In the genomic region with DNA sequence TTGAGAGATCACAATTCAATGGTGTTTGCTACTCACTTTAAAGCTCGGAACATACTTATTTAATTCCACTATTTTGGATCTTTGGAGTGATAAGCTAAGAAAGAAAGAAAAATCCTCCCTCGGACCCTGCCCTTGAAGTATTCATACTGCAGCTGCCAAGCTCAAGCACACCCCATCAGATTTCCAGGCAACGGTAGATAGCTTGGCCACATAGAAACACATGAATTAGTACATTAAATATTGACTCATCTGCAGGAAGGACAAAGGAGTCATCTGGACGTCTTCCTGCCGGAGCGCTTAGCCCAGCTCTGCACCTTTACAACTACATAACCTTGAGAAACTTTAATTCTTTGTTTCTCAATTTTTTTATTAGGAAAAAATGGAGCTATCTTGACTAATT, we compare ENCODE assay signal across 28 mouse cellular contexts.
"Had no signal": no experiment of that assay in that cellular context is flagged by ENCODE, and none has a peak within 500 bp of the region (broad histone marks: within the 10 kb centered on the region; RNA-seq: fewer than 3 reads in every experiment).

No protein-coding gene starts in this region.

- H3K4me3 ChIP-seq: embryonic facial prominence, embryonic 10.5 days; embryonic facial prominence, embryonic 12.5 days; embryonic facial prominence, embryonic 13.5 days; embryonic facial prominence, embryonic 15.5 days; erythroblast, embryonic 14.5 days; forebrain, embryonic 10.5 days; forebrain, embryonic 12.5 days; forebrain, embryonic 13.5 days; forebrain, embryonic 15.5 days; gastrocnemius, adult 2 months had no signal

- H3K36me3 ChIP-seq: embryonic facial prominence, embryonic 10.5 days; embryonic facial prominence, embryonic 12.5 days; embryonic facial prominence, embryonic 13.5 days; embryonic facial prominence, embryonic 15.5 days; forebrain, embryonic 10.5 days; forebrain, embryonic 12.5 days; forebrain, embryonic 15.5 days had no signal

- H3K4me1 ChIP-seq: embryonic facial prominence, embryonic 10.5 days; embryonic facial prominence, embryonic 12.5 days; embryonic facial prominence, embryonic 13.5 days; embryonic facial prominence, embryonic 15.5 days; forebrain, embryonic 10.5 days; forebrain, embryonic 12.5 days; forebrain, embryonic 13.5 days; forebrain, embryonic 15.5 days had no signal

- H3K27me3 ChIP-seq: embryonic facial prominence, embryonic 12.5 days; embryonic facial prominence, embryonic 13.5 days; embryonic facial prominence, embryonic 15.5 days; forebrain, embryonic 12.5 days; forebrain, embryonic 13.5 days; forebrain, embryonic 15.5 days had no signal

- H3K9me3 ChIP-seq: embryonic facial prominence, embryonic 10.5 days; embryonic facial prominence, embryonic 12.5 days; embryonic facial prominence, embryonic 13.5 days; embryonic facial prominence, embryonic 15.5 days; forebrain, embryonic 10.5 days; forebrain, embryonic 12.5 days; forebrain, embryonic 13.5 days; forebrain, embryonic 15.5 days had no signal

- H3K4me2 ChIP-seq: embryonic facial prominence, embryonic 12.5 days; embryonic facial prominence, embryonic 13.5 days; embryonic facial prominence, embryonic 15.5 days; forebrain, embryonic 12.5 days; forebrain, embryonic 13.5 days; forebrain, embryonic 15.5 days had no signal

- ATAC-seq: forebrain, embryonic 13.5 days; forebrain, embryonic 14.5 days; forebrain, embryonic 15.5 days; forebrain, embryonic 16.5 days; forebrain, postnatal 0 days had no signal

- H3K27ac ChIP-seq: embryonic facial prominence, embryonic 10.5 days; embryonic facial prominence, embryonic 12.5 days; embryonic facial prominence, embryonic 13.5 days; embryonic facial prominence, embryonic 15.5 days; forebrain, embryonic 10.5 days; forebrain, embryonic 12.5 days; forebrain, embryonic 13.5 days; forebrain, embryonic 15.5 days; gastrocnemius, adult 2 months had no signal

- H3K9ac ChIP-seq: embryonic facial prominence, embryonic 12.5 days; embryonic facial prominence, embryonic 13.5 days; embryonic facial prominence, embryonic 15.5 days; forebrain, embryonic 12.5 days; forebrain, embryonic 13.5 days; forebrain, embryonic 15.5 days; forebrain, postnatal 0 days had no signal

- DNase-seq: cerebellum, adult 2 months; cerebellum, adult 8-10 months; cerebellum, adult 9-10 months; cerebellum, adult 9-11 months; cerebellum, postnatal 10 days; cerebellum, postnatal 14 days; cerebellum, postnatal 25 days; cerebellum, postnatal 36 days; embryo, embryonic 11 days; forebrain, postnatal 0 days; gastrocnemius, adult 2 months; gastrocnemius, postnatal 10 days; gastrocnemius, postnatal 14 days; gastrocnemius, postnatal 25 days; gastrocnemius, postnatal 36 days; heart, adult 11 months; heart, adult 18-20 months had no signal
